Mouse (Mus musculus) midbrain, embryonic 10.5 days (tissue): ENCODE results near the gene Hnrnph1. TPM values are rescaled to one million over a fixed set of nuclear protein-coding genes. Genes with fewer than 3 reads are reported as not detected.
A peak's percentile ranks its signal among the peaks of the same experiment; 100 is the strongest.

Experiments used
- DNase-seq: peaks from one replicate; pipeline ENCODE4 v3.0.0-alpha.2; 2017; ENCODE audit warnings: low spot score
- H3K27ac ChIP-seq: fragments of 300-500 bp; sonication (generic); replicated peaks from 2 replicates; pipeline ENCODE4 v1.5.1; 2016; ENCODE audit warnings: mild to moderate bottlenecking
- H3K27me3 ChIP-seq: fragments of 300-500 bp; sonication (generic); 2 replicates; pipeline ENCODE4 v1.6.1; 2016; ENCODE audit warnings: low read depth, mild to moderate bottlenecking; ENCODE audit not compliant: poor library complexity, severe bottlenecking
- H3K36me3 ChIP-seq: fragments of 300-500 bp; sonication (generic); 2 replicates; pipeline ENCODE4 v1.6.1; 2016; ENCODE audit warnings: mild to moderate bottlenecking, moderate library complexity
- H3K4me1 ChIP-seq: fragments of 300-500 bp; sonication (generic); 2 replicates; pipeline ENCODE4 v1.6.1; 2016
- H3K4me3 ChIP-seq: fragments of 300-500 bp; sonication (generic); 2 replicates; pipeline ENCODE4 v1.5.1; 2016; ENCODE audit warnings: mild to moderate bottlenecking, moderate library complexity
- H3K9me3 ChIP-seq: fragments of 300-500 bp; sonication (generic); replicated peaks from 2 replicates; pipeline ENCODE4 v1.6.1; 2016; ENCODE audit warnings: mild to moderate bottlenecking
- WGBS: fragments of 180-500 bp; shearing (Covaris S2); methylation state at CpG from one replicate; pipeline ENCODE4 v1.1.7; 2016; 5-methylcytosine and 5-hydroxymethylcytosine counted together
- microRNA counts: library from miRNA; unstranded; fragments of <30 nt; microRNA quantifications from one replicate; lab custom pipeline; 2017
- microRNA-seq: library from miRNA; unstranded; fragments of <30 nt; microRNA quantifications from one replicate; pipeline ENCODE4, GENCODE M21; 2017
- polyA plus RNA-seq: library from polyadenylated mRNA; unstranded; fragments of >200 nt; fragmentation: Nextera tagmentation; extraction: Ambion mirVana; gene quantifications from 2 replicates; pipeline ENCODE4 v1.2.1, GENCODE M21; 2016

Hnrnph1 gene
- polyA plus RNA-seq, 1 experiment from 2014 or later: 612 TPM

- no peak overlapping the region for H3K4me3 ChIP-seq
- H3K36me3 ChIP-seq: no peaks in the 10 kb centered on the region
- H3K9me3 ChIP-seq: no peaks in the 10 kb centered on the region
- peaks cover 6% of the 10 kb centered on the region for H3K27me3 ChIP-seq
- DNase-seq: no peak
- no peak overlapping the region for H3K27ac ChIP-seq
- peaks cover 15% of the 10 kb centered on the region for H3K4me1 ChIP-seq
- 90% methylated on average over 4 of the region's 4 CpGs for WGBS
Measured at GRCm38 (mm10) chr11:50426056-50426455, 49.3 kb downstream of the Hnrnph1 start.

GRCm38 (mm10) chr11:50430277-50431133 is 53.7 kb downstream of the Hnrnph1 start, which contains the start of gene Rufy1:
TSS of gene Rufy1 (minus strand) at chr11:50431125.
- WGBS: under 1% methylated on average over 90 of the region's 90 CpGs
- H3K4me1 ChIP-seq: peaks cover 16% of the 10 kb centered on the region
- H3K4me3 ChIP-seq: peak within 1 kb of the TSS; percentile 82
- H3K36me3 ChIP-seq: no peaks in the 10 kb centered on the region
- H3K27ac ChIP-seq: peak within 1 kb of the TSS; percentile 98
- H3K9me3 ChIP-seq: no peaks in the 10 kb centered on the region
- peaks cover 18% of the 10 kb centered on the region for H3K27me3 ChIP-seq
- peak; percentile 88 for DNase-seq

GRCm38 (mm10) chr11:50431134-50432068 is 54.6 kb downstream of the Hnrnph1 start:
- H3K9me3 ChIP-seq: no peaks in the 10 kb centered on the region
- H3K4me3 ChIP-seq: peak overlapping the region; percentile 82
- peak overlapping the region; percentile 98 for H3K27ac ChIP-seq
- peaks cover 16% of the 10 kb centered on the region for H3K4me1 ChIP-seq
- H3K27me3 ChIP-seq: peaks cover 18% of the 10 kb centered on the region
- 28% methylated on average over 32 of the region's 32 CpGs for WGBS
- DNase-seq: peak; percentile 32
- no peaks in the 10 kb centered on the region for H3K36me3 ChIP-seq

- no peak for DNase-seq
- Histone ChIP-seq H3K4me1 (peaks cover 16% of the 10 kb centered on the region), H3K36me3 (no peaks in the 10 kb centered on the region), H3K27ac (no peak overlapping the region), H3K4me3 (no peak overlapping the region), H3K9me3 (no peaks in the 10 kb centered on the region), H3K27me3 (peaks cover 18% of the 10 kb centered on the region)
- 96% methylated on average over 3 of the region's 3 CpGs for WGBS
Measured at GRCm38 (mm10) chr11:50432069-50432440, 55.3 kb downstream of the Hnrnph1 start.

GRCm38 (mm10) chr11:50432896-50433295 is 56.1 kb downstream of the Hnrnph1 start:
- 90% methylated on average over 5 of the region's 5 CpGs for WGBS
- no peaks in the 10 kb centered on the region for H3K36me3 ChIP-seq
- no peak overlapping the region for H3K27ac ChIP-seq
- peaks cover 18% of the 10 kb centered on the region for H3K27me3 ChIP-seq
- no peaks in the 10 kb centered on the region for H3K9me3 ChIP-seq
- H3K4me3 ChIP-seq: no peak overlapping the region
- H3K4me1 ChIP-seq: peaks cover 16% of the 10 kb centered on the region
- DNase-seq: no peak

MicroRNA genes within 50 kb of the gene (microRNA counts, 519-probe panel; counts per million panel counts)
- microRNA mmu-miR-804 (lab: Ali Mortazavi, UCI): 5,871 counts per million, percentile 45 among the panel's probes with 10 or more counts

Small RNAs within 50 kb of the gene (microRNA-seq; reads per million reads assigned to microRNA genes)
- gene Mir804: not detected

Other genes starting within 250 kb of the Hnrnph1 start
- 33.6 and 39.8 TPM in 2 replicates for gene Tbc1d9b, start 245.6 kb upstream of the Hnrnph1 start, polyA plus RNA-seq
- gene Mrnip, start 202.5 kb upstream of the Hnrnph1 start, polyA plus RNA-seq: 23.4 and 23.8 TPM in 2 replicates
- gene Sqstm1, start 166.2 kb upstream of the Hnrnph1 start, polyA plus RNA-seq: 136 and 165 TPM in 2 replicates
- 12.1 and 18.1 TPM in 2 replicates for gene Mgat4b, start 166.1 kb upstream of the Hnrnph1 start, polyA plus RNA-seq
- gene Ltc4s, start 138.4 kb upstream of the Hnrnph1 start, polyA plus RNA-seq: 0.75 and 1.2 TPM in 2 replicates
- gene Maml1, start 84.7 kb upstream of the Hnrnph1 start, polyA plus RNA-seq: 5.4 and 5.6 TPM in 2 replicates
- gene Canx, start 51.3 kb upstream of the Hnrnph1 start, polyA plus RNA-seq: 324 and 343 TPM in 2 replicates
- gene Cby3, start 22.5 kb upstream of the Hnrnph1 start, polyA plus RNA-seq: 0.20 and 0.35 TPM in 2 replicates
- 21.1 and 22.3 TPM in 2 replicates for gene Rufy1, start 54.1 kb downstream of the Hnrnph1 start, polyA plus RNA-seq
- 0.41 and 1.0 TPM in 2 replicates for gene Adamts2, start 225.1 kb downstream of the Hnrnph1 start, polyA plus RNA-seq